Mouse (Mus musculus): Measurements from ENCODE around the gene Olfr541.
"Not testable (repeated sequence)": the region's sequence is repeated elsewhere in the genome, so short reads cannot be mapped to it uniquely, and the experiment has no call there.

Olfr541 gene

DNA sequence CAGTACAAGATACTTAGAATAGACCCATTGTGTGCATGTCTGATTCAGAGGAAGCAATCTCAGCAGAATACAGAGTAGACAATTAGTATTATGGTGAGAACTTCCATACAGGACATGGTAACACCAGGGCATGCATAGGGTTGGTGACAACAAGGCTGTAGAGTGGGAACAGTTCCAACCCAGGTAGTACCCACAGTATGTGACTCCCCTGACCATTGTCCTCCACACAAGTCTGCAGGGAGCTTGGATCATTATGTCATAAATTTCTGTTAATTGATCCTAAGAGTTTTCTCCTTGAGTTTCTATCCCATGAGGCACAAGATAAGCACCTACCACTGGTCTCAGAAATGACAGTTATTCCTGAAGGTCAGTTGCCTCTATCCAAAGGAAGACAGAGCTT, at the start of gene Olfr541:
Gene Olfr541 (plus strand): TSS at position 301 of the 400 bp plus-strand sequence.
- DNase-seq: no peak

DNA sequence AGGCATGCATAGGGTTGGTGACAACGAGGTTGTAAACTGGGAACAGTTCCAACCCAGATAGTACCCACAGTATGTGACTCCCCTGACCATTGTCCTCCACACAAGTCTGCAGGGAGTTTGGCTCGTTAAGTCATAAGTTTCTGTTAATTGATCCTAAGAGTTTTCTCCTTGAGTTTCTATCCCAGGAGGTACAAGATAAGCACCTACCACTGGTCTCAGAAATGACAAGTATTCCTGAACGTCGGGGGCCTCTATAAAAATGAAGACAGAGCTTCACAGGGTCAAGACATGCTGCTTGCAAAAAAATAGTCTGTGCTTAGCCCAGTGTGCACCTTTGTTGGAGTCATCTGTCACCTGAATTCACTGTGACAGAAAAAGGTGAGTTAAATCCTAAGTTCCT, 37.4 kb upstream of the Olfr541 start, which contains the start of gene Olfr539:
Gene Olfr539 (plus strand): TSS at position 301 of the 400 bp plus-strand sequence.
- DNase-seq: no peak

DNA sequence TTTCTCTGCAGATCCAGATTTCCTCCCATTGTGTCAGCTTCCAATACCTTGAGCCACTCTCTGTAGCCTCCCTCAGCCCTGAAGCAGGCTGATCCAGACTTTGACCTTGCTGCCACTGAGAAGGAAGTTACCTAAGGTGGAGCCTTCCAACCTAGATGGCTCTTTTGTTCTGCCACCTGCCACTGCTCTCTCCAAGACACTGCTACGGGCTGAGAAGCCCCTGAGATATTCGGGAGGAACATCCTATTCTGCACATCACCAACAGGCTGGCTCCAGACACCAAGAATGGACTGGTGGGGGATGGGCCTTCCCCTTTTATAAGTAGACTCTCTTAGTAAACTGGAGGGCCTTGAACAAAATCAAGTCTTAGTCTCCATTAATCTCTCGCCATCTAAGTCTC, 26.4 kb upstream of the Olfr541 start:
- DNase-seq: not testable (repeated sequence)

DNA sequence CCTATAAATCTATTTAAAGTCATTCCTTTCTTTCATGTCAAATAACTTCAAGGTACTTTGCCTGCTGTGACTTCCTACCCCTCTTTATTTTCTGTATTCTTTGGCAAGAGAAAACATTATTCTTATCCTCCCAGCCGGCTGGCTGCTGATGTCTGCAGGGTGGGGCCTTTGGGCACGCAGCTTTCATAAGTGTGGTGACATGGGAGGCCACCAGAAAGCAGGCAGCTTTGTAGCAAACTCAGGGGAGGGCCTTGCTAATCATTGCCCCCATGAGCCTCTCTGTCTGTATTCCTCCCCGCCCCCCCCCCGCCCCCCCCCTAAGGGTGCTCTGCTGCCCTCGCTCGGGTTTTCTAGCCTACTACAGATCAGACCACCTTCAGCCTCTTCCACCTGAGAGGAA, 21.2 kb upstream of the Olfr541 start:
- DNase-seq: no peak

DNA sequence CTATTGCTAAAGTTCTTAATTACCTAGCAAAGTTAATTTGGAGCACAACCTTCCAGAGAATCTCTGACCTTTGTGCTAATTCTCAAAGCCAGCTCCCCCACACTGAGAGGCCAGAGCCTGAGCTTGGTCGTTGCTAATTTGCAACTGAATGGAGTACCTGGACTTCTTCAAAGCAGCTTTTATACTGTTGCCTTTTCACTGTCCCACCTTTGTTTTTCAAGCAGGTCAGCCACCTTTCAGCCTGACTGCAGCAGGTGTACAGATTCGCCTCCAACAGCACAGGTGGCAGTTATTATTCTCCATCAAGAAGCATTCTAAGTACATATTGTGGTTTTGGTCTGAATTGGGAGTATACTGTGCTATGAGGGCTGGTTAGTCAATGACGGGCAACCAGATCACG, 17.5 kb upstream of the Olfr541 start:
- DNase-seq: not testable (repeated sequence)

DNA sequence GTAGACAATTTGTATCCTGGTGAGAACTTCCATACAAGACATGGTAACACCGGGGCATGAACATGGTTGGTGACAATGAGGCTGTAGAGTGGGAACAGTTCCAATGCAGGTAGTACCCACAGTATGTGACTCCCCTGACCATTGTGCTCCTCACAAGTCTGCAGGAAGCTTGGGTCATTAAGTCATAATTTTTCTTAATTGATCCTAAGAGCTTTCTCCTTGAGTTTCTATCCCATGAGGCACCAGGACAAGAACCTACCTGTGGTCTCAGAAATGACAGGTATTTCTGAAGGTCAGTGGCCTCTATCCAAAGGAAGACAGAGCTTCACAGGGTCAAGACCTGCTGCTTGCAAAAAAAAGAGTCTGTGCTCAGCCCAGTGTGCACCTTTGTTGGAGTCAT, 15.4 kb upstream of the Olfr541 start, which contains the start of gene Olfr45:
Gene Olfr45 (plus strand): TSS at position 301 of the 400 bp plus-strand sequence.
- no peak for DNase-seq

DNA sequence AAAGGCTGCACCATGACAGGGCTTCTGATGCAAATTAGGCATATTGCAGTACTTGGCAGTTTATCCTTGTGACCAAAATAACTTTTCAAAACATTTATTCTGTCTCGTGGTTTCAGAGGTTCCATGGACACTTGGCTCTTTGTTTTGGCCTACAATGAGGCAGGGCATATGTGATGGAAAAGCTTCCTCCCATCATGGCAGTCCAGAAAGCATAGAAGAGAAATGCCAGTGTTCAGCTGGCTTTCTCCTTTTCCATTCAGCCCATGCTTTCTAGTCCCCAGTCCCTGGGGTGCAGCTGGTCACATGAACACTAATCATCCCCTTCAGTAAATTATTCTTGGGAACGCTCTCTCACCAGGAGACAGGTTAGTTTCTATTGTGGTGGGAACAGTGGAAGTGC, 9.3 kb downstream of the Olfr541 start:
- DNase-seq: no peak

DNA sequence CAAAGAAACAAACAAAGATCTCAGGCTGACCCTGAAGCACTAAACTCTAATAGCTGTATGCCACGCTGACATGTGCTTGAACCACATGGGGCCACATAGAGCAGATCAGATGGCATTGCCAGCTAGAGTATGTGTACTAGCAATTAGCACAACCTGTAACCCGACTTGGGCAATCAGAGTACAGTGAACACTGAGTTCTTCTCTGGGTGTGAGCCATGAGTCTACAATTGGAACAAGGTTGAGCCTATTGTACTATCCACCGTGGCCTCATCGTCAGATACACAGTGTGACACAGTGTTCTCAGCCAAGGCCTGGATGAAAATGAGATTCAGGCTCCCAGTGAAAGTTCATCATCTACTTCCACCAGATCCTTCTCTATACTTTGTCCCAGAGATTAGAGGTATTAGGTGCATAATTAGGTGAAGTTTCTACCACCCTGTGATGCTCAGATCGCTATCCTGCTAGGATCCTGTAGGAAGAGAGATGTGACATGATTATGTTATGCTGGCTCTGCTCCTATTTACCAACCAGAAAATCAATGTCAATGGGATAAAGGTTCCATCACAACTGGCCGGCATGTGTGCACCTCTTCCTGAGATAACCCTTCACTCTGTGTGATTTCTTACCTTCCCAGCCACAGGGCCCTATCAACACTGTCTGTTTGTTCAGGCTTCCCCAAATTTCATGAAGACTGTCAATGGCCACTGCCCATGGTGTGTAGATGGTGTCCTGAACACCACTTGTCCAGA, 10.6 kb downstream of the Olfr541 start:
- no peak for DNase-seq

DNA sequence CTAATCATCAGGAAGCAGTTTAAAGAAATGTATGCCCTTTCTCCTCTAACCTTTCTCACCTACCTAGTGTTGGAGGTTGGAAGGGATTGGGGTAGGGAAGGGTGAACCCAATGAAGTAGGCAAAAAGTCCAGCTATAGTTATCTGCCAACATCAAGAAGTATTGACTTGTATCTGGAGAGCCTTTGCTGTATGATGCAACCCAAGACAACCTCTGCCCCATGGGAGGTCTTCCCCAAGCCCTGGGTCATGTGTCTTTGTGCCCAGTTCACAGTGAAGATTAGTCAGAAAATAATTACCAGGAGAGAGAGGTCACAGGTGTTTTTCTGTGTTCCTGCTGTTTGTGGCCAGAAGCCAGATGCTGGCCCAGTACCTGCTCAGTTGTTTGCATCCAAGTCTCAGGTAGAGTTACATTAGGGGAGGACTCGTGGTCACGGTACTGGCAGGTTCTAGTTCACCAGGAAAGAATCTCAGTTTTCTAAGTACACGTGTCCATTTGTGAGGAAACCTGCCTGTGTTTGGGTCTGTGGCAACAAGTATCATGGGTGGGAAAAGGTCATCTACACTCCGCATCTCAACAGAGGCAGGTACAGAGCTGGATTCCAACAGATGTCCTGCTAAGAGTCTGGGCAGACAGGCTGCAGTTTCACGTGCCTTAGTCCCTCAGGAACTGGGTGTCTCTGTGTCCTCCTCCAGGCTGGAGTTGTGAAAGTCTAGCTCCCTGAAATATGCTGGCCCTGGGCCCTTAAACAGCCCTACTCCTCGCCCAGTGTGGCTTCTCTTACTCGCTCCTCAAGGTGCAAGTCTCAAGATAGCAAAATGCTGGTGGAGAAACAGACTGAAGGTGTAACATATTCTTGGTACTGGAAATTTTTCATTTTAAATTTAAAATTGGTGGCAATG, 20.3 kb downstream of the Olfr541 start:
- no peak for DNase-seq

DNA sequence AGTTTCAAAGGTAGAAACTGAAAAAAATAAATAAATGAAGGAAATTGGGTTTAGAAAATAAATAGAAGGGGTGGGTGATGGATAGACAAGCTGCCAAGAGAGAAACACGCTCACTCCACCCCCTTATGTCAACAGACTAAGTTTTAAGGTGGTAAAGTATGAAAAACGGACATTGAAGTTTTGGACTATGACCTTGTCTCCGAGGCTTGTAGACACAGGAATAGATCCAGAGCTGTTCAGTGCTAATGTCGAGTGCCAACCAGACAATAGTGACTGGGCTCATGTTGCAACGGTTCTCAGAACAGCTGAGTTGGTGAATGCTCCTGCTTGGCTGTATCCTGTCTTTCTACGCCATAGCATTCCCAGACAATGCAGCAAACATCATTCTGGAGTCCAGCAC, 24.0 kb downstream of the Olfr541 start:
- DNase-seq: no peak

DNA sequence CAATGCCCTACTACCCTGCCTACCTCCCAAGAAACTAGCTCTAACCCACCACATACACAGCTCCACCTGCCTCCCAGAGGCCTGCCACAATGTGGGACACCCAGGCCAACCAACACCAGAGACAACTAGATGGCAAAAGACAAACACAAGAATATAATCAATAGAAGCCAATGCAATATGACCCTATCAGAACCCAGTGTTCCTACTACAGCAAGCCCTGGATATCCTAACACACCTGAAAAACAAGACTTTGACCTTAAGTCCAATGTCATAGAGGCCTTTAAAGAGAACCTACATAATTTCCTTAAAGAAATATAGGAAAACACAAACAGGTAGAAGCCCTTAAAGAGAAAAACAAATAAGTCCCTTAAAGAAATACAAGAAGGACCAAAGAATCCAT, 28.5 kb downstream of the Olfr541 start:
- DNase-seq: no peak

DNA sequence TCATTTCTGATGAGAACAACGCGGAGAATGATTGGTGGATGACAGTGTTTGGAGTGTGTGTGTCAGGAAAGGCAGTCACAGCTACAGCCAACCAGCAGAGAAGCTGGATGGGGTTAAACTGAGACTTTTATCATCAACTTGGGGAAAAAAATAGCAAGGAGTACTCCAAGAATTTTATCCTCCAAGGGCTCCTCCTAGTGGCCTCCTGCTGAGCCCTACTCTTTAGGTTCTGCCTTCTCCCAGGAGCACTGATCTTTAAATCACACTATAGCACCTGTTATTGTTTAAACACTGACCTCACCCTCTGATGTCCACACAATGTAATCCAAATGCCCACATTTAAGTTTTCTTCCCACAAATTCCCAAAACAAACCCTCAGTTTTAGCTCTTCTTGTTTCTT, 36.1 kb downstream of the Olfr541 start:
- no peak for DNase-seq

DNA sequence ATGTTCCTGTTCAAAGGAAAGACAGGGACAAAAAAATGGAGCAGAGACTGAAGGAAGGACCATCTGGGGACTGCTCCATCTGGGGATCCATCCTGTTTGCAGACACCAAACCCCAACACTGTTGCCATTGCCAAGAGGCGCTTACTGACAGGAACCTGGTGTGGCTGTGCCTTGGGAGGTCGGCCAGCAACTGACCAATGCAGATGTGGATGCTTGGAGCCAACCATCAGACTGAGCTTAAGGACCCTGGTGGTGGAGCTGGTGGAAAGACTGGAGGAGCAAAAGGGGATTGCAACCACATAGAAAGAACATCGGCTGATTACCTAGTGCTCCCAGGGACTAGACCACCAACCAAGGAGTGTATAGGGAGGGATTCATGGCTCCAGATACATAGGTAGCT, 50.3 kb downstream of the Olfr541 start:
- no peak for DNase-seq

DNA sequence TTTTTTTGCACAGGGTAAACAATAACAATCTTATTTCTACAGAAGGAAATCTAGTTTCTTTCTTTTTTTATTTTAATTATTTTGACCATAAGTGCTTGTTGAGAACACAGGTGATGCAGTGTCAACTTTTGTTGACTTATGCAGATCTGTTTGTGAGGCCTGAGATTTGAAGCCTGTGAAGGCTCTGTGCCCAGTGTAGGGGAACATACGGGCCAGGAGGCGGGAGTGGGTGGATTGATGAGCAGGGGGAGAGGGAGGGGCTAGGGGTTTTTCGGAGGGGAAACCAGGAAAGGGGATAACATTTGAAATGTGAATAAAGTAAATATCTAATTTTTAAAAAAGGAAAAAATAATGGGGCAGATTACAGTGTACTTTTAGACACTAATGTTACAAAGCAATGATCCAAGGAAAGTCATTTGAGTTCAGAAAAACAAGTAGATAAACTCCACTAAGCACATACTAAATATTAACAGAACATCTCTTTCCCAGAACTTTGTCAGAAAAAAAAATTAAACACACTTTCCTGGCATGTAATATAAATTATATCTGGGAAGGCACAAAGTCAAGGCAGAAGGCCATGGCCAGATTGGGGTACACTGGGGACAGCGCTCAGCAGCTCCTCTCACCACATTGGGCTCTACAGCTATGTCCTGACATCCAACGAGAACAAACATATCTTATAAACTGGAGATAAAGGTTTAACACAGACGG, 51.2 kb downstream of the Olfr541 start:
- DNase-seq: no peak

DNA sequence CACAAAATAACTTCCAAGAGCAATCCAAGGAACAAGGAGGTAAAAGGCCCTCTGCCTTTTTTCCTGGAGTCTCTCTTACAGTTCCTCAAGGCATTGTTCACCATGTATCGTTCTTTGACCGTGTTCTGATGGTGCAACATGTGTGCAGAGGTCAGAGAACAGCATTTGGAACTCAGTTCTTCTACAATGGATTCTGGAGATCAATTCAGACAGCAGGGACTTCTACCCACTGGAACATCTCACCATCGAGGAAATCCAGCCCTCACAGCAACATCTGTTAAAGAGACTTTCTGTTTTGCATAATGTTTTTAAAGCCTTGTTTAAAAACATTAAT, 51.7 kb downstream of the Olfr541 start:
- no peak for DNase-seq

DNA sequence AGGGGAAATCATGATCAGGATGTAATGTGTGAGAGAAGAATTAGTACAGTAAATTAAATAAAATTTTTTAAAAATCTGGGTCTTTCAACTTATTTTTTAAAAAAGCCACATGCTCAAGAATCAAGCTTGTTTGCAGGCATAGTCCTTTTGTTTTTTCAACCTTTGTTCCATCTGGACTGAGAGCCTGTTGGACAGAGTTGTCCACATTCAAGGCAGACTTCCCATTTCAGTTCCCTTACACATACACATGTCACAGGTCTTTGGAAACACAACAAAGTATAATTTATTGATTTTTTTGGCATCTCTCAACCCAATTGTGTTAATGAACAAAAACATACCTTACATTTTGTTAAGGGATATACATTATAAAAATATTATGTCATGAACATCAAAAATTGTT, 57.5 kb downstream of the Olfr541 start:
- DNase-seq: no peak

Data from thymus, postnatal 14 days (tissue).